Mouse (Mus musculus): Measurements from ENCODE around the gene Adcy7.

The Adcy7 gene

GRCm38 (mm10) chr8:88339221-88339620 is 67.0 kb downstream of the Adcy7 start:
- no peak for DNase-seq

GRCm38 (mm10) chr8:88339887-88340695 is 67.9 kb downstream of the Adcy7 start:
- no peak for DNase-seq

GRCm38 (mm10) chr8:88342026-88342425 is 69.8 kb downstream of the Adcy7 start:
- no peak for DNase-seq

- DNase-seq, result no peak
These were observed 76.8 kb downstream of the Adcy7 start for GRCm38 (mm10) chr8:88349046-88349445.

GRCm38 (mm10) chr8:88357226-88357933 is 85.2 kb downstream of the Adcy7 start:
- peak; percentile 39 to 55 for DNase-seq

- no peak for DNase-seq
These were observed 85.7 kb downstream of the Adcy7 start for GRCm38 (mm10) chr8:88357946-88358345.

GRCm38 (mm10) chr8:88359959-88360358 is 87.8 kb downstream of the Adcy7 start:
- DNase-seq, result peak in 1 of 2 experiments; percentile 33

- DNase-seq, result peak; percentile 24 to 43
These were observed 89.0 kb downstream of the Adcy7 start for GRCm38 (mm10) chr8:88361044-88361707.

GRCm38 (mm10) chr8:88361708-88362428 is 89.7 kb downstream of the Adcy7 start, which contains the start of gene Brd7:
Gene Brd7 (minus strand): TSS chr8:88362194.
- peak; percentile 91 to 92 for DNase-seq

- DNase-seq, result no peak
These were observed 90.4 kb downstream of the Adcy7 start for GRCm38 (mm10) chr8:88362446-88363150.

GRCm38 (mm10) chr8:88369221-88369620 is 97.0 kb downstream of the Adcy7 start:
- peak; percentile 46 to 59 for DNase-seq

- no peak for DNase-seq
These were observed 97.6 kb downstream of the Adcy7 start for GRCm38 (mm10) chr8:88369805-88370204.

- DNase-seq, result no peak
These were observed 99.3 kb downstream of the Adcy7 start for GRCm38 (mm10) chr8:88371522-88371921.

GRCm38 (mm10) chr8:88376836-88377582 is 104.8 kb downstream of the Adcy7 start:
- peak in 1 of 2 experiments; percentile 48 for DNase-seq

Measured in lung, postnatal 4 days (tissue).